Mouse (Mus musculus) retina, embryonic 14.5 days (tissue): ENCODE results near the gene Plxna2.

Source experiments
- DNase-seq: peaks from one replicate; pipeline ENCODE4 v3.0.0-alpha.2; 2015; ENCODE audit warnings: low spot score

Plxna2 gene

GRCm38 (mm10) chr1:194617918-194618317, at the start of gene Plxna2:
Gene Plxna2, plus strand, starts transcription at chr1:194618218.
- DNase-seq, result no peak

GRCm38 (mm10) chr1:194573870-194574269, 44.1 kb upstream of the Plxna2 start:
- DNase-seq, result peak; percentile 23

DNA sequence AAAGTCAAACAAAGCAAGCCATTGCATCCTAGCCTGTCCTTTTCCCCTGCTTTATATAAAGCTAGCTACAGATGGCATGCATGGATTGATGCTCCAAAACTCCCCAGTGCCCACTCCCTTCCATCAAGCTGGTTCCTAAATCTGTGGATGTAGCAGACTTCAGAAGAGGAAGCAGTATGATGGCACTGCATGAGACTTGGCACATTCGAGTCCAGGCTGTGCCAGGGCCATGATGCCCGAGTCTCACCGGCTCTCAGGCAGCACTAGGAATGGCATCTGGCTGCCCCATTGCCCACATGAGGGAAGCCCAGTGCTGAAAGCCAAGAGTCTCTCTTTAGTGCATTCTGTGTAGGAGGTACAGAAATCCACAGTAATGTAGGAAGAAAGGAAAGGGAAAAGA, 39.7 kb upstream of the Plxna2 start:
- DNase-seq, result no peak

GRCm38 (mm10) chr1:194580539-194580938, 37.5 kb upstream of the Plxna2 start:
- DNase-seq, result no peak

- DNase-seq, result no peak
Observed at GRCm38 (mm10) chr1:194586670-194587069, 31.3 kb upstream of the Plxna2 start.

DNA sequence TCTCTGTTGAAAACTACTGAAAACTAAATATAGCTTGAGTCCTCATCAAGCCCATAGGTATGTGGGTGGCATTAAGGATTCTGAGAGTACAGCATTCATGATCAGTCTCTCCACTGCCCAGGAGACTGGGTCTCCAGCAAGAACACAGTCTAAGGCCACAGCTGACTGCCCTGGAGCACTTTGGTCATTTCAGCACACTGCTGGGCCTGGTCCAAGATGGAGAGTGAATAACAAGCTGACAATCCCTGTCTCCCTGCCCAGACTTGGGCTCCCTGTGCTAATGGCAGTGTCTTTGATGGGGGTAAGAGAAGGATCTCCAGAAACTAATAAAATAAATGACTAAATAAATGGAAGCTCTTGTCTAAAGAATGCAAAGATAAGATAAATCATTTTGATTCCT, 30.5 kb upstream of the Plxna2 start:
- DNase-seq, result no peak

DNA sequence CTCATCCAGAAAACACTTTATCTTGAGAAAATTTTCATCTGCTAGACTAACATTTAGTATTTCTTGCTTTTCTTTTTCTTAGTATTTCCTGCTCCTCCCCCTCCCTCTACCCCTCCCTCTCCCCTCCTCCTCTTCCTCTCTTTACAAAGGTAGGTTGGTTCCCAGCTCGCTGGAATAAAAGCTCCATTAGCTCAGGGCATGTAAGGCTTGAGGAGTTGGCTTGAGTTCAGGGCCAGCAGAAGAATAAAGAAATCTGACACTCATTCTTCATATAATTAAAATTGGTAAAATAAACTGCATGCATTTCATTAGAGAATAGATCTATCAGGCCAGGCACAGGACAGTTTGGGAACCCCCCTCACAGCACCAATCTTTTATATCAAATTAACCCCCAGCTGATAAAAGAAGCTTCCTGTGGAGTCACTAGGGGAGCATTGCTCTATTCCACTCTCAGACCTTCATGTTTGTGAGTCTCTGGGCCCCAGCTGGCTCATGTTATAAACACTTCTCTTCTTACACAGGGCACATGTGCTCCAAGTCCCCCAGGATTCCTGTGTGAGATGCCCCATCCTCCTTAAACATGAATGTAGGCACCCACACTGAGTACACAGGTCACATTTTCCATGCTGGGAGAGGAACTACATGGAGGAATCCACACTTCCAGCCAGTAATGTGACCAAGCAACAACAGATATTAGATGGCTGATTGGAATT, 29.9 kb upstream of the Plxna2 start:
- no peak for DNase-seq

GRCm38 (mm10) chr1:194588711-194589451, 29.1 kb upstream of the Plxna2 start:
- DNase-seq, result no peak

DNA sequence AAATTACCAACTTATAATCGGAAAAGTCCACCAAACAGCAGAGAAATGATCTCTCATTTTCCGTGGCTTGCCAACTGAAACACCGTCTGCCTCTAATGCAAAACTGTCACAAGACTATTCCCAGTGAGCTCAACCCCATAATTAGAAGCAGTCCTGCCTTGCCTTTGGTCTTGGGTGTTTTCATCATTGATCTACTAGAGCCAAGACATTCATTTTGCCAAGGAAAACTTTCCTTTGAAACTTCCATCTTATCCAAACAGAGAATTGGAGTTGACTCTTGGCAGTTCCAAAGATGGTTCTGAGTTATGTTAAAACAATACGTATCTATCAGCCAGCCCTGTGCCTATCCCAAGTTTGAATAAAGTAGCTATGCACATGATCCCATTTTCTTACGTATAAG, 24.9 kb upstream of the Plxna2 start:
- DNase-seq, result no peak

DNA sequence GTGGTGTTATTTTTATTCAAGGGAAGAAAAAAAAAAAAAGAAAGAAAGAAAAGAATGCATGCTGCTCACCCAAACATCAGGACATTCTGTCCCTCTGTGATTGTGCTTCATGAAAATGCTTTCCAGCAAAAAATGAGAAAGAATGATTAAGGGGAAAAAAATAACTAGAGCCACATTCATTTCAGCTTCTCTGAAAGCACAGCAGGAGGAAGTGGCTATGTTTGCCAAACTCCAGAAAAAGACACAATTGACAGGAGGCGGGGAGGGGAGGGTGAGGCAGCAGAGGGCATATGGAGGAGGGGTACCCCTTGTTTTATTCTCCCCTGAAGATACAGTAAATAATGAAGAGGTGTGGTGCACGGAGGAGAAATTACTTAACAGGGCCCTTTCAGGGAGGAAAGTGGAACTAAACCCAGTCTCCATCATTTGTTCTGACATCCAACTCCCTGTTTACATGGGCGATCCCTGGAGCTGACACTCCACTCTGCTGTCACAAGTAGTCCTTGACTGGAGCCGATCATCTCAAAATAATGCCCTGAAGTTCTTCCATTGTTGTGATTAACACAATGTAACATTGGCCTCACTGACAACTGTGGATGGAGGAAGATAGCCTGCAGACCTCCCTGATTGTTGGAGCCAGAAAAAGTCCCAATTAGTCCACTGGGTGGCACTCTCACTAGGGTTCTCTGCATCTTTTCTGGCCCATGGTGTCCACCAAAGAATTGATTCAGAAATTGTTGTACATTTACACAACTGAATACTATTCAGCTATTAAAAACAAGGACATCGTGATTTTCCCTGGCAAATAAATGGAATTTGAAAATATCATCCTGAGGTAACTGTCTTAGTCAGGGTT, 10.4 kb upstream of the Plxna2 start:
- DNase-seq, result peak; percentile 36

GRCm38 (mm10) chr1:194610516-194610915, 7.5 kb upstream of the Plxna2 start:
- DNase-seq, result peak; percentile 39

DNA sequence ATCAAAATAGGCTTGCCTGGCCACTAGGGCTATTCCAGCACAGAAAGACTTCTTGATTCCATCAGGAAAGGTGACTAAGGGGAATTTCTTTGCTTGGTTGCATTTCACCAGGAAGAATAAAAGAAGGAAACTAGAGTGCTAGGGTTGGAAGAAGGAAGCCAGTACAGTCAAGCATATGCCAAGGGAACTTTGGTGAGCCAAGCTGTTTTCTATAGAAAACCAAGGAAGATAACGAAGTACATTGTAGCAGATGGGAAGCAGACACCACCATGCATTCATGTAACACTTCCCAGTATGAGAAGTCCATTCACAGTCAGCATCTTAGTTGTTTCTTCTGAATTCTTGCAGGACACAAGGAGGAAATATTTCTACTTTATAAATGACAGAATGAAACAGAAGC, 5.4 kb upstream of the Plxna2 start:
- DNase-seq, result no peak

DNA sequence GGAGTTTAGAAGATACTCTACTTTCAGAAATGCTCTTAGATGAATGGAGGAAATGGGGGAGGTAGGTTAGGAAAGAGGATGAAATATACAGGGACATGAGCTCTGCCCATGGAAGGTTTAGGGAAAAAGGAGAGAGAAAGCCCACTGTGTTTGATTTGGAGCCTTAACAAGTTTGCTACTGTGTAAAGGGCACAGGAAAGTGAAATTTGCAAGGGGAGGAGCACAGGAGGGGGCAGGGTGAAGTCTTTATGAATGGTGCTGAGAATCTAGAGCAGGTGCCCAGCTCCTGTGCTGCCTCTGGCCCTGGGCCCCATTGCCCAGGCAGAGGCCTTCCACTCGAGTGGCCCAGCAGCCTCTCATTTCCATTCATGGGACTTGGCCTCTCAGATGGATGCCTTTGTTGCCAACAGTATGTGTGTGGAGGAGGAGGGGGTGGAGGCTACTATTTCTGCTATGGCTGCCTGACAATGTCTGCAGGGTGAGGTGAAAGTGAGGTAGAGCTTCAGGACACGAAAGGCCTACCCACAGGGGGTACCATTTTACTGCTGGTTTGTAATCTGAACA, 4.7 kb upstream of the Plxna2 start:
- no peak for DNase-seq

DNA sequence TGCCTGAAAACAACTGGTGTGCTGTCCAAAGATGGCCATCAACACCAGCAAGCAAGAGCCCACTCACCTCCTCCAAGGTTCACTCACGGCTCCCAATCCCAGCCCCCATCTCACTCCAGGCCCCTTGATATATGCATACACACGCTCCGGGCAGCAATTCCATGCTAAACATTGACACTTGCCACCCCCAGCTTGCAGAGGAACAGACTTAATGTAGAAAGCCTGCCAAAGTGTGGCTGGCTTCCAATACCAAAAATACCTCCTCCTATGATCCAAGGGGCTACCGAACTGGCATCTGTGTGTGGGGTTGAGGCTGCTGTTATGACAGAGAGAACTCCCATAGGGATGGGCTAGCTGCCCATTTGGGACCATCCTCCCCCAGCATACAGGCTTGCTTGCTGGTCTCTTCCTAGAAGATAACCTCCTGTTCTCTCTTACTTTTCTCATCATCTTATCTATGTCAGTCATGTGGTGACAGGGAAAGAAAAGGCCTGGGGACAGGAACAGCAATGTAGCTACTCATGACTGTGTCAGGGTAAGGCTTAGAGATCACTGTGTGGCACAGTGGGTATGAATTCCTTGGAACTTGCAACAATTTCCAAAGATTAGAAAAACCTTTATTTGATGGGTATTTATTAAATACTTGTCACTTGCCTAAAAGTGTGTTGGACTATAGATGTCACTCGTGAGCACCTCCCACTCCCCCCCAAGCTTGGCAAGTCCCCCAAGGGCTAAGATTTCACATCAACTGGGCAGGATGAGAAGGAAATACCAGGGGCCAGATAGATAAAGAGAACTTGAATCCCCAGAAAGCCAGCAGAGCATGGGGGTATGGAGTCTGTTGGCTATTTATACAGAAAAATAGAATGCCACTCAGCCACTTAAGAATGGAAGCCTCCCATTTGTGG, 3.8 kb upstream of the Plxna2 start:
- no peak for DNase-seq

DNA sequence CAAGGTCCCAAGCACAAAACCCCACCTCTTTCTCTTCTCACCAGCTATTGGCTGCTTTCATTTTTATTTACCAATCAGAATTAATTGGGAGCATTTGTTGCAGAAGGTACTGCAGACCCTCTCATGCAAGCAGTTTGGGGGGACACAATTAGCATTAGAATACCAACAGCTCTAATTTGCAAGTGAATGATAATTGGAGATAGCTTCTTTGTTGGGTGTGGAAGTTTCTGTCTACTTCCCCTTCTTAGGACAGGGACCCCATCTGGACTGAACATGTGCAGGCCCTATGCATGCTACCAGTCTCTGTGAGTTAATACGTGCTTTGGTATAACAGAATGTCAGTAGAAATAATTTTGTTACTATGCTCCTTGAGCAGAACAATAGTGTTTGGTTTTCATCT, 1.9 kb upstream of the Plxna2 start:
- DNase-seq, result no peak

GRCm38 (mm10) chr1:194618841-194619311, 858 bp downstream of the Plxna2 start:
- DNase-seq, result peak; percentile 93

GRCm38 (mm10) chr1:194619353-194620244, 1.6 kb downstream of the Plxna2 start:
- DNase-seq, result peak; percentile 91

DNA sequence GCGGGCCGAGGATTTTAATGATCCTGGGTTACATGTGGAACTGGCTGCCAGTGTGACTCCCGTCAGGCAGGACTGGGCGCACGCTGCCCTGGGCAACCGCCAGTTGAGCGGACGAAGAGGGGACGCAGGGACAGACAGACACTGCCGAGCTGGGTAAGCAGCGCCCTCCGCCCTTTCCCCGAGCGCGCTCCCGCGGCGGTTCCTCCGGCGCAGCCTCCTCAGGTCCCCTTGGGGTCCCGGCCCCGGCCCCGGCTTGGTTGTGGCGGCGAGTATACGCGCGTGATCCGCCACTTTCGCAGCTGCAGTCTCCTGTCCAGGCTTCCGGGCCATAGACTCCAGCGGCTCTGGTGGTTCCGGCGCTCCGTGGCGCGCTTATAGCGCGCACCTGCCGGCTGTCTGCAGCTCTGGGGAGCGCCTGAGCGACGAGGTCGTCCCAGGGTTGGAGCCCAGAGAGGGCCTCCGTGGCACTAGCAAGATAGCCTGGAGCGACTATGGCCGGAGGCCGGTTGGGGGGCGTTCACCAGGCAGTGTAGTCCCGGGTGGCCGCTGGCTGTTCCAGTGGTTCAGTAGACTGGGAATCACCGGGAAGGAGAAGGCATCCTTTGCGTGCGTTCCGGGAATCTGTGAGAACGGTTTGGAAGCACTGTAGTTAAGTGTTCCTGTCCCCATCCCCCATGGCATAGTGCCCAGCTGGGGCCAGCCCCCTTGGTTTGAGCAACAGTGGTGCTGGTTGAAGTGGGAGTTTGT, 2.4 kb downstream of the Plxna2 start:
- DNase-seq, result peak; percentile 61

DNA sequence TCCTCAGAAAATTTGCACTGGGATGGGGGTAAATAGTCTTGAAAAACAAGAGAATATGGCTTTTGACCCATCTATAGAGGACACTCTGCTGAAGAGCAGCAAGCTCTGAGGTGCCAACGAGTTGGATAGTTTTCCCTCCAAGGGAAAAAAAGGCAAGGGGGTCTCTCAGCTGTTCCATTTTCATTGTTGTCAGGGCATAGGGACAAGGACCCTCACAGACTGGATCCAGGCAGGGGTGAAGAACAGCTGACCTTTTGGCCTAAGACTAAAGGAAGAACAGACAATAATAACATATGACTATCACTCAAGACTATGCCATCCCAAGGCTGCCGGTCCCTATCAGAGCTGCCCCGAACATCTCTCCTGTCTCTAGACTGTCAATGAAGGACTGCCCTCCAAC, 4.2 kb downstream of the Plxna2 start:
- DNase-seq, result no peak
